Mouse (Mus musculus): ENCODE measurements around the gene Myo1c. TPM values are rescaled to one million over a fixed set of nuclear protein-coding genes. Genes with fewer than 3 reads are reported as not detected.

Myo1c gene
- polyA plus RNA-seq, 1 experiment, result 14.1 TPM

DNA sequence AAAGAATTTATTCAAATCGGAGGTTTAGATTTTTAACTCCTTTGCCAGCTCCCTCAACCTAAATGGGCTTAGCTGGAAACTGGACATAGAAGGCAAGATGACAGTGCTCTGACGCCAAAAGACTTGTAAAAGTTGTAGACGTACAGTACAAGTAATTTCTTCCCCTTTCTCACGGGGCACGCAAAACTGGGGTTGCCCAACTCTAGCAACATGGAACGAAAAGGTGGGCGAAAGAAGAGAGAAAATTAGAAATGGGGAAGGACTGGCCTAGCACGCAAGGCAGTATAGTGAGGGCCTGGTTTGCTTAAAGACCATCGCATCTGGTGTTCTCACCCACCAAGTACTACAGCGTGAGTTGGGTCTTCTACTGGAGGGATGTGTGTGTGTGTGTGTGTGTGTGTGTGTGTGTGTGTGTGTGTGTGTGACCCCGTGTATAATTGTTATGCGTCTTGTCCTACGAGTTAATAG, 688 bp downstream of the Myo1c start:
- TF ChIP-seq POLR2A (IDR thresholded peaks at IDR 0.05; ENCODE audit: borderline replicate concordance, extremely low read depth, insufficient read depth, insufficient read length, poor library complexity, severe bottlenecking) (no peak), CTCF (IDR thresholded peaks at IDR 0.05; ENCODE audit: borderline replicate concordance, extremely low read depth, insufficient read depth, insufficient read length) (no peak)

DNA sequence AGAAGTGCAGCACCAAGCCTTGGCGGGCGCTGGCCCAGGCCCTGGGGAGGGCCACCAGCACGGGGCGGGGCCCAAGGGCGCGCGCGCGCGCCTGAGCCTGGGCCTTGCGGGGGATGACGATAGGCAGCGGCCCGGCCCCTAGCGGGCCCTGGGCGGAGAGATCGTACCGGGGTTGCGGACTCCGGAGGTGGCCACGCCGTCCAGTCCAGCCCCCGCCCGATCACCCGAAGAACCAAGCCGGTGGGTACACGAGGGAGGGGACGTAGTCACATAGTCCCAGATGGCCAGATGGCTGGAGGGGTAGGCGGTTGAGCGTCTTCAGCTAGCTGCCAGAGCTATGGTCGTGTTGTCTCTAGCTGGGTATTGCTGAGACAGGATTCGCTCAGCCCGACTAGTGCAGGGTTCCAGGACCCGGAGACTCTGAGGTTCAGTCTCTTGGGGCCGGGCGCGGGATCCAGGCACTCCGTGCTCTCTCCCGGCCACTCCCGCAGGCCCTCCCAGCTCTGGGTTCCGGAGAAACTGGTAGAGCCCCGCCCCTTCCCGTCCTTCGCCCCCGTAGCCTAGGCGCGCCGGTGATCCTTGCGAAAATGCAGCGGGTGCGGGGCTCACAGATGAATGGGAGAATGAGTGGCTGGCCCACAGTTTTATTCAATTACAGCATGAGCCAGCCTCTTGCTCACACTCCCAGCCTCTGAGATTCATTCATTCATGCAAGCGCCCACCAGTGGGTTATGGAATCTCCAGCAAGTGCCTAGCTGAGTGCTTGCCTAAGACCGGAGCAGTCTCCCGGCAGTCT, 1.3 kb downstream of the Myo1c start:
- TF ChIP-seq POLR2A (IDR thresholded peaks at IDR 0.05; ENCODE audit: borderline replicate concordance, extremely low read depth, insufficient read depth, insufficient read length, poor library complexity, severe bottlenecking), result 0 out of 2 replicates have a peak, but pooled peaks have one; percentile 33
- no peak for TF ChIP-seq CTCF (IDR thresholded peaks at IDR 0.05; ENCODE audit: borderline replicate concordance, extremely low read depth, insufficient read depth, insufficient read length)

More for the DNA sequence above, 688 bp downstream of the Myo1c start:
- DNase-seq (ENCODE audit: low read depth), result no peak

DNA sequence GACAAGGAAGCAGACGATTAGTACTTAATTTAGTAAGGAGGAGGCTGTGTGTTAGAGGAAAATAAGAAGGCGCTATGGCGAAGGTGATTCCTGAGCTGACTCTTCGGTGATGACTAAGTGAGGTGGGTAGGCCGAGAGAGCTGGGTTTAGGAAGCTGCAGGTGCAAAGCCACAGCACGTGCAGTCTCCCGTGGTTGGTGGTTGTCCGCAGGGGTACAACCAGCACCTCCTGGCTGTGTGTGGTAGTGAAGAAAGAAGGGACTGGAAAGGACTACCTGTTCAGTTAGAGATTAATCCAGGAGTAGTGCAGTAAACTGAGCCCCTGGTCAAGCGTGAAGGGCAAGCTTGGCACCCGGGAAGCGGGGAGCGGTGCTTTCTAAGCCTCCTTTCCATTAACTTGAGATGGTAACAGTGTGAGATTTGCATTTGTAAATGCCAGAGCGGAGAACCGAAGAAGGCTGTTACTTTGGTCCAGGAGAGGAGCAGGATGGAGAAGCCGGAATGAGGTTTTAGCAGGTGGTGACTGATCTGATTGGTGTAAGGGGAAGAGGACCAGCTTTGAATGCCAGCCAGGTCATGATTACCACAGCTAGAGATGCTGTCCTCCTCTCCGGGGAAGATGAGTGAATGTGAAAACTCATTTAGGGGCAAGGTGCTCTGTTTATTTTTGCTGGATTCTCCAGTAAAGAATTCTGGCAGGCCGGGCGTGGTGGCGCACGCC, 2.1 kb downstream of the Myo1c start:
- no peak for DNase-seq (ENCODE audit: low read depth)
- no peak for TF ChIP-seq POLR2A (IDR thresholded peaks at IDR 0.05; ENCODE audit: borderline replicate concordance, extremely low read depth, insufficient read depth, insufficient read length, poor library complexity, severe bottlenecking)
- TF ChIP-seq CTCF (IDR thresholded peaks at IDR 0.05; ENCODE audit: borderline replicate concordance, extremely low read depth, insufficient read depth, insufficient read length), result no peak

More for the DNA sequence above, 1.3 kb downstream of the Myo1c start:
- DNase-seq (ENCODE audit: low read depth), result peak; percentile 69

DNA sequence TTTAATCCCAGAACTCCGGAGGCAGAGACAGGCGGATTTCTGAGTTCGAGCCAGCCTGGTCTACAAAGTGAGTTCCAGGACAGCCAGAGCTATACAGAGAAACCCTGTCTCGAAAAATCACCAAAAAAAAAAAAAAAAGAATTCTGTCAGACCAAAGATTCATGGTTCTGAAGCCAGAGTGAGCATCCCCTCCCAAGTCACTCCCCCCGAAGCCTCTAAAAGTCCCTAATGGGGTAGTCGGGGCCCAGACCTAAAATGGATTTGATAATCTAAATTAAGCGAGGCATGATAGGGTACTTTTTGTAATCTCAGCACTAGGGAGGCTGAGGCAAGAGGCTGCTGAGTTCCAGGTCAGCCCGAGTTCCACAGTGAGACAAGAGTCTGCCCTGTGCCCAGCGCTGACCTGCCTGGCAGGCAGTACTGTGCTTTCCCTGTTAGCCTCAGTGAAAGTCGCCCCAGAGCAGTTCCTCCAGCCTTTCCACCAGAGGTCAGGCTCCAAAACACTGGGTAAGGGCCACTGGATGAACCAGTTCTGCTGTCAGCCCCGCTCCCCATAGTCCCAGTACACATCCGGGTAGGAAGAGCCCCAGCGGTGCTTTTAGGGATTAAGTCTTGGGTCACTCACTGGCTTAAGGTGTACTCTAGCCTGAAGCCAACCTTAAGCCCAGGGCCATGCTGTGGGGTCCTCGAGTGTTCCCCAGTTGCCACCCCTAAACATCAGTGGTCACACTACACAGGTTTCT, 2.8 kb downstream of the Myo1c start:
- TF ChIP-seq CTCF (IDR thresholded peaks at IDR 0.05; ENCODE audit: borderline replicate concordance, extremely low read depth, insufficient read depth, insufficient read length), result no peak
- no peak for TF ChIP-seq POLR2A (IDR thresholded peaks at IDR 0.05; ENCODE audit: borderline replicate concordance, extremely low read depth, insufficient read depth, insufficient read length, poor library complexity, severe bottlenecking)
- no peak for DNase-seq (ENCODE audit: low read depth)

DNA sequence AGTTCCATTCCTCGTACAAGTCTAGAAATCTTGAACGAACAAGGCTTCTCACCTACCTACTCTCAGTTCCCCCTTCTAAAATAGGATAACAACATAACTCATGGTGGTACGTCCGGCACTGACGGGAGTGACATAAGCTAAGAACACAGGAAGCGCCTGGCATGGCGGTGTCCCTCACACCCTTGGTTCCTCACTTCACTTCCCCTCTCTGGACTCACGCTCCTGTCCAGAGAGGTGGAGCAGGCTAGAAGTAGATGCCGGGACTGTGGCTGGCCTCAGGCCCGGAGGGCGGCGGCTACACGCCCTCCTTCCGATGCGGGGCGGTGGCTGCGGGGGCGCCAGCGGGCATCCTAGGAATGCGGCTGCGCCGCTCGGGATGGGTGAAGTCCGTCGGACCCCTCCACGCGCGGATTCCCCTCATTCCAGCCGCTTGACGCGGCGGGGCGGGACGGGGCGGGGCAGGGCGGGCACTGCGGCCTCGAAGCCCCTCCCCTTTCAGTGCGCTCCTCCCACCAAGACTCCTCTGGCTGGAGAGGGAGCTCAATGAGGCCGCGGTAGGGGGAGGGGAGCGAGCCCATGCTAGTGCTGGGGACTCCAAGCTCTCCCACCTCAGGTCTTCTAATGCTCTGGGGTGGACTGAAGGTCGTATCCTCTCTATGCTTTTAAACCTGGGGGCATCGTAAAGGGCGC, 3.6 kb downstream of the Myo1c start:
- DNase-seq (ENCODE audit: low read depth), result peak; percentile 85

DNA sequence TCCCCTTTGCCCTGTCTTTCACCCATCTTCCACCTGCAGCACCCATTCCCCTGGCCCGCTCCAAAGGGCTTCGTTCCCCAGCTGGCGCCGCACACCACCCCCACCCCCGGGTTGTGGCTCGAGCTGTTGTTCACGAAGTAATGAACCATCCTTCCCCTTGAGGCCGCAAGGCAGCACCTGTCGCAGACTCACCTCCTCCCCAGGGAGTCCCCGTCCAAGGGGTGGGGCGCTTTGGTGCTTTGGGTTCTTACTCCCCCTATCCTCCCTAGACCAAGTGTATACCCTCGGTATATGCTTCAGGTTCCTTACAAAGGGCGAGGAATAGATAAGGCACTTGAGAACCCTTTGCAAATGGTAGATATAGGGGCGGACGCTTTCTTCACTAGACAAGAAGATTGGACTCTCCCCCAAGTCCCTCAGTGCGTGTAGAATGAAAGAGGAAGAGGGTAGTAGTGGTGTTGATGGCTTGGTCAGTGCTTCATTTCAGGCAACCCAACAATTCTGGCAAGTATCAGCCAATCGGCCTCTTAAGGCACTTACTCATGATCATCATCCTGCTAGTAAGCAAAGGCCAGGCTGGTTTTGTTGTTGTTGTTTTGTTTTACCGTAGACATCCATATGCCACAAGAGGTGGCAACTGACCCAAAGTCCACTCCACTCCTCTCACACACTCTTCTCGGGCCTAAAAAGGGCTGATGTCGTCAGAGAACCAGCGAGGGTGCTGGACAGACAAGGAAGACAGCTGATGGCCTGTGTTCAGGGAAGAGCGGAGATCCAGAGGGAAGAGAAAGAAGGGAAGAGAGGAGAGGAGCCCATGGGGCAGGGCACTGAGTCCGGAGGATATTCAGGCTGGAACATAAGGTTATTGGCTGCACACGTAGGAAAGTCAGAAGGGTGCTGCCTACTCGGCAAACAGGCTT, 4.4 kb downstream of the Myo1c start:
- no peak for DNase-seq (ENCODE audit: low read depth)
- TF ChIP-seq POLR2A (IDR thresholded peaks at IDR 0.05; ENCODE audit: borderline replicate concordance, extremely low read depth, insufficient read depth, insufficient read length, poor library complexity, severe bottlenecking) (no peak), CTCF (IDR thresholded peaks at IDR 0.05; ENCODE audit: borderline replicate concordance, extremely low read depth, insufficient read depth, insufficient read length) (no peak)

More for the DNA sequence above, 3.6 kb downstream of the Myo1c start:
- no peak for TF ChIP-seq CTCF (IDR thresholded peaks at IDR 0.05; ENCODE audit: borderline replicate concordance, extremely low read depth, insufficient read depth, insufficient read length)
- no peak for TF ChIP-seq POLR2A (IDR thresholded peaks at IDR 0.05; ENCODE audit: borderline replicate concordance, extremely low read depth, insufficient read depth, insufficient read length, poor library complexity, severe bottlenecking)

DNA sequence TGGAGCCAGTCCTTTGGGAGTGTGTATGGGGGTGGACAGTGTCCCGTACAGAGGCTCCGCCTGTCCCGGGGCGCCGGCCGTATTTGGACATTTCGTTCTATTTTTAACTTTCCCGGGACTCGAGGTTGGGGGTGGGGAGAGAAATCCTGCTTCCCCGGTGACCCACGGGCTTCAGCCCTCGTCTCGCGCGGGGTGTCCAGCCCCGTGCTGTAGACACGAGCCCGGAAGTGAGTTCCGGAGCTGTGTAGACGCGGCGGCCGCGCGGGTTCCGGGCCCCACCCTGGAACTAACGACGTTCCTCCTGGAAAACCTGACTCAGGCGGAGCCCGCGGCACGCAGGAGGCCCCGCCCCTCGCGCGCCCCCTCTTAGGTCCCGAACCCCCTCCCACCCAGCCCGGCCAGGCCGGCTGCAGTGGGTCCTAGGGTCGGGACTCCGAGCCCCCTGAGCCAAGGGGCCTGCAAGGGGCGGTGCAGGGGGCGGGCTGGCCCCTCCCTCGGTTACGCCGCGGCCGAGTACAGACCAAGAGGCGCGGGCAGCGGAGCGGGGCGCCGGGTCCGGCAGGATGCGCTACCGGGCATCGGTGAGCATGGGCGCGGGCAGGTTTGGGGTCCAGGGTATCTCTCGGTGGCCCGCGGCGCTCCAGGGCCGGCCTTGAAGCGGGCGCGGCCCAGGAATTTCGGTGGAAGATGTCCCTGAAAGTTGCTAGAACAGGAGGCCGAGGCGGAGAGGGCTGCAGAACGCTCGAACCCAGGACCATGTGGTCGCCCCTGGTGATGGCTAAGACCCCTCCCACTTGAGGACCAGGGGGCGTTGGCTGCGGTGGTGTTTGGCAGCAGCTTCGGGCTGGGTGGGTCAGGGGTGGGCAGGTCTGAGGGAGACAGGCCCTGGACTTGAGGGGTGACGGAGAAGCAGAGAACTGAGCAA, 5.6 kb downstream of the Myo1c start:
- DNase-seq (ENCODE audit: low read depth), result peak; percentile 59
- TF ChIP-seq CTCF (IDR thresholded peaks at IDR 0.05; ENCODE audit: borderline replicate concordance, extremely low read depth, insufficient read depth, insufficient read length) (no peak), POLR2A (IDR thresholded peaks at IDR 0.05; ENCODE audit: borderline replicate concordance, extremely low read depth, insufficient read depth, insufficient read length, poor library complexity, severe bottlenecking) (0 out of 2 replicates have a peak, but pooled peaks have one; percentile 4)

DNA sequence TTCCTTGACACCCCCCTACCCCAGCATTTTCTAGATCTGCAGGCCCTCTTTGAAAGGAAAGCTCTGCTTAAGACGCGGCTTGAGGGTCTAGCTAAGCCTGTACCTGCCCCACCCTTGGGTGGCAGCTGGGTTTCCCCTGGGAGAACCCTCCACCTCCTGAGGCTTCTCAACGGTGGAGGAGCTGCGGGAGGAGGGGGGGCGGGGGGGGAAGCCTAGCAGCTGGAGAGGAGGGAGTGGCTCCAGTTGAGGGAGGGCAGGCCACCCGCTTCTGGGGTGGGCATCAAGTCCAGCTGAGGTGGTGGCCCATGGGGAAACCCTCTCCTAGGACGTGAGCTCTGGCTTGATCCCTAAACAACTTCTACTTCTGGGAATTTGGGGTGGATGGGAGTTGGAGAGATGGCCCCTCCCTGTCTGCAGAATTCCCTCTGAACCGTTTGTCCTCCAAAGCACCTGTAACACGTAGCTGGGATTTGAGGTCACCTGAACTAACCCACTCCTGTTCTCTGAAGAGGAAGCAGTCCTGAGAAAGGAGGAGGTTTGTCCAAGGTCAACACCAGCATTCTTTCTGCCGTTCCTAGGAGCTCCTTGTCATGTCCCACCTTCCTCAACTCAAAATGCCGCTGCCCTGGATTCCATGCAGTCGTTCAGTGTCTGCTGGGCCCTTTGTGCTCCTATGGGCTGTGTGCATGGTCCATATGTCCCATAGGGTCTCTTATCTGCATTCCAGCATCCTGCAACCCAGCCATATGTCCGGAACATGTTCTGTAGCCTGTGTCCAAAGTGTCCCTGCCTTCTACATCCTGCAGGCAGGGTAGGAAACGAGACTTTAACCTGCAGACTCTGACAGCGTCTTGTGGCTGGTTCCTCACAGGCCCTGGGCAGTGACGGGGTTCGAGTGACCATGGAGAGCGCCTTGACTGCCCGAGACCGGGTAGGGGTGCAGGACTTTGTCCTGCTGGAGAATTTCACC, 6.6 kb downstream of the Myo1c start:
- DNase-seq (ENCODE audit: low read depth), result no peak
- TF ChIP-seq POLR2A (IDR thresholded peaks at IDR 0.05; ENCODE audit: borderline replicate concordance, extremely low read depth, insufficient read depth, insufficient read length, poor library complexity, severe bottlenecking) (no peak), CTCF (IDR thresholded peaks at IDR 0.05; ENCODE audit: borderline replicate concordance, extremely low read depth, insufficient read depth, insufficient read length) (no peak)
